Mouse (Mus musculus): ENCODE results near the gene Reln.

GRCm38 (mm10) chr5:22074971-22075370 lies 269.5 kb downstream of the Reln start:
- TF ChIP-seq POLR2A (IDR thresholded peaks at IDR 0.05; ENCODE audit: insufficient read length, low read depth), result no peak
- TF ChIP-seq E2F4 (IDR thresholded peaks at IDR 0.05; ENCODE audit: insufficient read depth), result no peak
